Mouse (Mus musculus) hindbrain, embryonic 12.5 days (tissue): ENCODE data around the gene Pde10a. TPM values are rescaled to one million over a fixed set of nuclear protein-coding genes. Genes with fewer than 3 reads are reported as not detected.

Experiments used
- ATAC-seq: fragments of 200-750 bp; cut with Nextera tagmentation; 2 replicates; pipeline ENCODE4 v1.8.0; 2017; ENCODE audit warnings: moderate TSS enrichment; ENCODE audit not compliant: low FRiP score
- H3K27ac ChIP-seq: fragments of 300-500 bp; sonication (generic); 2 replicates; pipeline ENCODE4 v1.5.1; 2016; ENCODE audit warnings: mild to moderate bottlenecking
- H3K27me3 ChIP-seq: fragments of 300-500 bp; sonication (generic); 2 replicates; pipeline ENCODE4 v1.6.1; 2016; ENCODE audit warnings: mild to moderate bottlenecking
- H3K36me3 ChIP-seq: fragments of 300-500 bp; sonication (generic); 2 replicates; pipeline ENCODE4 v1.6.1; 2016; ENCODE audit warnings: mild to moderate bottlenecking
- H3K4me1 ChIP-seq: fragments of 300-500 bp; sonication (generic); 2 replicates; pipeline ENCODE4 v1.6.1; 2016
- H3K4me2 ChIP-seq: fragments of 300-500 bp; sonication (generic); replicated peaks from 2 replicates; pipeline ENCODE4 v1.6.1; 2016; ENCODE audit warnings: mild to moderate bottlenecking
- H3K4me3 ChIP-seq: fragments of 300-500 bp; sonication (generic); 2 replicates; pipeline ENCODE4 v1.5.1; 2016; ENCODE audit warnings: mild to moderate bottlenecking
- H3K9ac ChIP-seq: fragments of 300-500 bp; sonication (generic); 2 replicates; pipeline ENCODE4 v1.6.1; 2016; ENCODE audit warnings: mild to moderate bottlenecking, moderate library complexity
- H3K9me3 ChIP-seq: fragments of 300-500 bp; sonication (generic); replicated peaks from 2 replicates; pipeline ENCODE4 v1.6.1; 2016; ENCODE audit warnings: mild to moderate bottlenecking
- WGBS: fragments of 180-500 bp; shearing (Covaris S2); methylation state at CpG from one replicate; pipeline ENCODE4 v1.1.7; 2016; 5-methylcytosine and 5-hydroxymethylcytosine counted together
- polyA plus RNA-seq: library from polyadenylated mRNA; unstranded; fragments of >200 nt; fragmentation: Nextera tagmentation; extraction: Ambion mirVana; gene quantifications from 2 replicates; pipeline ENCODE4 v1.2.1, GENCODE M21; 2016

Gene Pde10a
- polyA plus RNA-seq, 1 experiment from 2014 or later = 13.9 TPM

DNA sequence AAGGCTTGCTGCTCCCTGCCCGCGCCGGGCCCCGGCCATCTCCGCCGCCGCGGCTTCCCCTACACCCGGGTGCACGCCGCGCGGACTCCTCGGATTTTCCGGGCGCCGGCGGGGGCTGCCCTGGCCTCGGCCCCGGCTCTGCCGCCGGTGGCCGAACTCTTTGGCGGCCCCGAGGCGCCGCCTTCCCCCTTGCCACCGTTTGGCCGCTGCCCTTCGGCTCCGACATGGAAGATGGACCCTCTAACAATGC, 276.6 kb downstream of the Pde10a start:
- H3K9ac ChIP-seq = peak overlapping the region; percentile 89
- peaks cover 41% of the 10 kb centered on the region for H3K27me3 ChIP-seq
- H3K4me2 ChIP-seq = peak overlapping the region; percentile 88
- 0% methylated on average over 30 of the region's 31 CpGs for WGBS
- peaks cover 22% of the 10 kb centered on the region for H3K4me1 ChIP-seq
- no peaks in the 10 kb centered on the region for H3K9me3 ChIP-seq
- H3K36me3 ChIP-seq = no peaks in the 10 kb centered on the region
- no peak for ATAC-seq
- H3K4me3 ChIP-seq = peak overlapping the region; percentile 76
- H3K27ac ChIP-seq = peak overlapping the region; percentile 94

DNA sequence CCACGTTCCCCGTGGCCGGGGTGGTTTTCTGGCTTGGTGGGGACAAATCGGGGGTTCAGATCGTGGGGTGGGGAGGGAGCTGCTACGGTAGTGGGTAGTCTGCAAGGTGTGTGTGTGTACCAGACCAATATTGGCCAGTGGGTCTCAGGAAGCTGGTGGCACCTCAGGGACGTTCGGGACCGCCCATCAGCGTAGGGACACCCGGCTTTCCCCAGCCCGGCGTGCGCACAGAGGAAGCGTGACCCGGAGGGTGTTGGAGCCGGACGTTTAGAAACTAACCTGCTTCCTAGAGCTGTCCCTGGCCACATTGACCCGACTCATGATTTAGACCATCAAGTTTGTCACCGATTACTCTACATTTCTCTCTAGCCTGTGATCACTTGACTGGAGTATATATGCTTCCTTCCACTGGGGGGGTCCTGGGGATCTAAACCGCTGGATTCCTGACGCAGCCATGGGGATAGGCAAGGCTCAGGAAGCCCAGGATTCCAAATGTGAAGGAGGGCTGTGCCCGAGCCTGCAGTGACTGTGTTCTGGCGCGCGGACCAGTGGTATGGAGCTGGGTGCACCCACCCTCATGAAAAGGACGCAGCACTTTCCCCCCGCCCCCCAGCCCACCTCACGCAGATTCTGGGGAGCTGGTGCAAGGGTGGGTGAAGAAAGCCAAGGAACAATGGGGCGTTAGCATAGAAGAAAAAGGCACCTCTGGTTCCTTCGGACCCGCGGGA, 277.2 kb downstream of the Pde10a start:
- Histone ChIP-seq H3K27ac (peak overlapping the region; percentile 94), H3K4me2 (peak overlapping the region; percentile 88), H3K27me3 (peaks cover 41% of the 10 kb centered on the region), H3K4me3 (peak overlapping the region; percentile 76), H3K9me3 (no peaks in the 10 kb centered on the region), H3K36me3 (no peaks in the 10 kb centered on the region), H3K4me1 (peaks cover 22% of the 10 kb centered on the region), H3K9ac (peak overlapping the region; percentile 89)
- WGBS = under 1% methylated on average over 33 of the region's 33 CpGs
- ATAC-seq = peak; percentile 44

DNA sequence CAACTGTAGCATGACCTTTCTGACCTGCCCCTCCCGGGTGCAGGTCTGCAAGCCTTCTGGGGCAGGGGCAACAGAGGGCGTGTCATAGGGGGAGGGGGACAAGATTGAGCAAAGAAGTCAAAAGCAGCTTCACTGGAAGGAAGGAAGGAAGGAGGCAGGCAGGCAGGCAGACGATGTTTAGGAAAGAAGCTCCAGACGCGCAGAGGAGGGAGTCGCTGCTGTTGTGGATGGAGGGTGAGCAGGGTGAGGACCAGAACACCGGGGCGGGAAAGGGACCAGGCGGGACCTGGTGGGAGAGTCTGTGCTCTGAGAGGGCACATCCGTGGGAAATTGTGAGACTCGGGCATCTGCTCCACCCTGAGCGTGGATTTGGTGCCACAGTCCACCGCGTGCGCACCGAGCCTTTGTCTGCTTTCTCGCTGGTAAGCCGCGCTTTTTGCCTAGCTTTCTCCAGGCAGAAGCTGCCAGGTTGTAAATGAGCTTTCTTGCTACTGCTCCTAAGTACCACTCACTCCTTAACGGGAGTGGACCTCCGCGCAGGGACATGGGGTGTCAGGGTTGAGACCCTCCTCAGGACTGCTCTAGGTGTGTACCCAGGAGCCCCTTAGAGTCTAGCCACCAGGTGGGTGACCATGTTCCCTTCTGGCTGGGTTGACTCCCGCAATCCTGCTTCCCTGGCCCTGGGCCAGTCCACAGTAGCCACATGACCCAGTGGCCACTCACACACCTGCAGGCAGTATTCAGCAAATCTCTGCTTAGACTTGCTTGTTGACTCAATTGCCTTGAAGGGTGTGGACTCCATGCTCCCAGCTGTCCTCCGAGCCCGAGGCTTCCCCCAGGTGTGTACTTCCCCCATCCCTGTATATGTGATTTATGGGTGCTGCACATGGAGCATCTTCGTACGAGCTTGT, 278.0 kb downstream of the Pde10a start:
- peak overlapping the region; percentile 76 for H3K4me3 ChIP-seq
- H3K4me2 ChIP-seq = peak overlapping the region; percentile 88
- 8% methylated on average over 27 of the region's 27 CpGs for WGBS
- peak overlapping the region; percentile 94 for H3K27ac ChIP-seq
- no peaks in the 10 kb centered on the region for H3K9me3 ChIP-seq
- peaks cover 35% of the 10 kb centered on the region for H3K27me3 ChIP-seq
- ATAC-seq = no peak
- peaks cover 22% of the 10 kb centered on the region for H3K4me1 ChIP-seq
- peak overlapping the region; percentile 89 for H3K9ac ChIP-seq
- H3K36me3 ChIP-seq = no peaks in the 10 kb centered on the region

DNA sequence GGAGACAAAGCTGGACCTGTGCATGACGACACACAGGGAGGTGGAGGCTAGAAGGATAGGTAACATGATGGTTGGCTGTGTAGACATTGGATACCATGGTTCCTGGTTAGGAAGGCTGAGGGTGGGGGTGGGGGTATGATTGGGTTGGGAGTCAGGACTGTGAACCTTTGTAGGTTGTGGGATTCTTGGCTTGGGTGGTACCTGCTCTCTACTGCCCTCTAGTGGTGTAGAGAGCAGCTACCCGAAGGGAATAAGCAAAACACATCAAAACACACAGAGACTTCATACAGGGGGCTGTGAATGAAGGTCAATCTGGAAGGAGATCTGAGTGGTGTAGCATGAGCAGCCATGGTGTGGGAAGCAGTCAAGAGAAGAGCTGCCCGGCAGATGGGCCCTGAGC, 282.2 kb downstream of the Pde10a start:
- Histone ChIP-seq H3K9me3 (no peaks in the 10 kb centered on the region), H3K9ac (no peak overlapping the region), H3K27ac (no peak overlapping the region), H3K27me3 (peaks cover 10% of the 10 kb centered on the region), H3K4me1 (peaks cover 23% of the 10 kb centered on the region), H3K36me3 (no peaks in the 10 kb centered on the region), H3K4me3 (no peak overlapping the region), H3K4me2 (no peak overlapping the region)
- 37% methylated on average over 3 of the region's 3 CpGs for WGBS
- ATAC-seq = no peak

DNA sequence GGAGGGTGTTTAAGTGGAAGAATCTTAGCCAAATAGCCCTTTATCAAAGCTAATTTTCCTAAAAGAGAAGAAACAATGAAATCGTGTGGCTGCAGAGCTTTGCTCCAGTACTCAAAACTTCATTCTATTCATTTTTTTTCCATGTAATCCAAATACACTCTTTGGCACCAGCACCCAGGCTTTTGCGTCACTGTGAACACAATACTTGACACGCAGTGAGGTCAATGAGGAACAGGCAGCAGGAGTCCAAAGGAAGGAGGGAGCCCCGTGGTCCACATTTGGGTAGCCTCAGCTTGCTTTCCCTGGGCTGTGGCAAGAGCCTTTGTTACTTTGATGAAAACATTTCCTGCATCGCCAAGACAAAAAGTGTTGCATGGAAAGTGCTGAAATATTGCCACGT, 284.6 kb downstream of the Pde10a start:
- Histone ChIP-seq H3K27me3 (peaks cover 10% of the 10 kb centered on the region), H3K36me3 (no peaks in the 10 kb centered on the region), H3K4me1 (peaks cover 21% of the 10 kb centered on the region), H3K27ac (no peak overlapping the region), H3K4me2 (no peak overlapping the region), H3K9ac (no peak overlapping the region), H3K4me3 (no peak overlapping the region), H3K9me3 (no peaks in the 10 kb centered on the region)
- WGBS = 61% methylated on average over 6 of the region's 6 CpGs
- no peak for ATAC-seq

DNA sequence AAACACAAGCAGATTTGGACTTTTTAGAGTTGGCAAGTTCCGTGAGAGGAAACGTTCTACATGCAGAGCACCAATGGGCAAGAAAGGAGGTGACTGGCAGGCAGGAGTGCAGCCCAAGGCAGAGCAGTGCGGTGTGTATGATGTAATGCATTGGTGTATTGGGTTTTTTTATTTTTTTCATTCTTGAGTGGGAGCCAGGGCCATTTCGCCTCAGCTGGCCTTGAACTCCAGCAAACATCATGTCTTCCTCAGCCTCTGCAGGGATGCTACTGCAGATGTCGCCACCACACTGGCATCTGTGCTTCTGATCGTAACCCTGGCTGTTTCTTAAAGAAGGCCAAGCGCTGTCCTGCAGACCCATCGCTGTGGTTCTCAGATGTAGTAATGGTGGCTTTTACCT, 285.0 kb downstream of the Pde10a start:
- 88% methylated on average over 8 of the region's 8 CpGs for WGBS
- H3K36me3 ChIP-seq = no peaks in the 10 kb centered on the region
- ATAC-seq = no peak
- H3K27me3 ChIP-seq = peaks cover 10% of the 10 kb centered on the region
- H3K9ac ChIP-seq = no peak overlapping the region
- H3K4me1 ChIP-seq = peaks cover 17% of the 10 kb centered on the region
- no peak overlapping the region for H3K4me2 ChIP-seq
- no peak overlapping the region for H3K27ac ChIP-seq
- no peaks in the 10 kb centered on the region for H3K9me3 ChIP-seq
- no peak overlapping the region for H3K4me3 ChIP-seq

DNA sequence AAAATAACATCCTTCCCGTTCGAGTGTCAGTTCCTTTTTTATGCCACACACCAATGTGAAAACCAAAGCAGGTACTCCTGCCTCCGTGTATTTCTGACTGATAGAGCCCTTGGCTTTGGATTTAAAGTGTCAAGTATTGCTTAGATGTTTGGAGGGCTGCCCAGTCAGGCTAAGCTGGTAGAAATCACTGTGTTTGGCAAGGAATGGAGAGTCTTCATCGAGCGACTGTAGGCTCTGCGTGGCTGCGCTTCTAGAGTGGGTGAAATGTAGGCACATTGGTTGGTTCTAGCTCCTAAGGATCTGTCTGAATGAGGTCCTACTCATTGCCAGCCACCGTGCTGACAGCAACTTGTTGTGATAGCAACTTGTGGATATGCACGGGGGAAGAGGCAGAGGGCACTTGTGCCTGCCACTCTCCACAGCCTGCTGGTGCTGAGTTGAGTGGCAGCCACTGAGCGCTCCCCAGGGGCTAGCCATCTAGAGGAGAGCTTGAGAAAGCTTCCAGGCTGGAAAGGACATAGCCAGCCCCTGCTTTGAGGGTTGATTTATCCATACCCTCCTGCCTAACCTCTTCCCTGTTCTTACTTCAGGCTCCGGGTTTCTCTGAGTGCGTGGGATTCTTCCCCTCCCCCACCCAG, 287.2 kb downstream of the Pde10a start:
- 52% methylated on average over 12 of the region's 12 CpGs for WGBS
- Histone ChIP-seq H3K27me3 (no peaks in the 10 kb centered on the region; the same call in 1 of the 2 replicates), H3K4me2 (no peak overlapping the region), H3K9ac (no peak overlapping the region), H3K4me1 (peaks cover 15% of the 10 kb centered on the region), H3K4me3 (no peak overlapping the region), H3K27ac (no peak overlapping the region), H3K36me3 (no peaks in the 10 kb centered on the region), H3K9me3 (no peaks in the 10 kb centered on the region)
- no peak for ATAC-seq

DNA sequence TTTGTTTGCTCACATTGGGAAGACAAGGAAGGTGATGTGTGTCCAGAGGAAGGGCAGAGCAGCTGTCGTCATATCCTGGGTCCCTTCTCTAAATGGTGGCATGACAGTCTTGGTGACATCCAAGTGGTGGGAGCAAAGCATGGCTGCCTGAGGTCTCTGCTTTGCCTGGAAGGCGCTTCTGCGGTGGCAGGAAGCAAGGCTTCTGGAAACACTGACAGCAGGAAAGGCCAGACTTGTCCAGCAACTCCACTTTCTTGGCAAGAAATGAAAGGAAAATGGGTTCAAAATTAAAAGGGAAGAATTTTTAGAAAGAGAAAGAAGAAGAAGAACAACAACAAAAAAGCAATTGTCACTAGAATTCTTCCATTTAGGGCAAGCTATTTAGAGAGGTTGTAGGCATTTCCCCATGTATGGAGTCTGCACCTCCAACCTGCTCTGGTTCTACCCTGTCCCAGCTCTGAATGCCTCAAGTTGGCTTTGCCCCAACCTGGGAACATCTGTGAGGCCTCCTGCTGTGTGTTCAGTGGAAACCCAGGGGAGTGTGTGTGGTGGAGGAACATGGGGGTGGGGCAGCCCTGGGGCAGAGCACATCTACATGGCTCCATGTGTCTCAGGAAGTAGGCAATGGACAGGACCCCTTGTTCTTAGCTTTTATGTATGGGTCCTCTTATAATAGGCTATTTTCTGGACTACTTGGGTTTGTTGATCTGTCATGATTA, 288.8 kb downstream of the Pde10a start:
- Histone ChIP-seq H3K9me3 (no peaks in the 10 kb centered on the region), H3K27me3 (no peaks in the 10 kb centered on the region), H3K9ac (no peak overlapping the region), H3K36me3 (no peaks in the 10 kb centered on the region), H3K4me3 (no peak overlapping the region), H3K4me1 (peaks cover 13% of the 10 kb centered on the region), H3K4me2 (no peak overlapping the region), H3K27ac (no peak overlapping the region)
- 95% methylated on average over 3 of the region's 3 CpGs for WGBS
- no peak for ATAC-seq

DNA sequence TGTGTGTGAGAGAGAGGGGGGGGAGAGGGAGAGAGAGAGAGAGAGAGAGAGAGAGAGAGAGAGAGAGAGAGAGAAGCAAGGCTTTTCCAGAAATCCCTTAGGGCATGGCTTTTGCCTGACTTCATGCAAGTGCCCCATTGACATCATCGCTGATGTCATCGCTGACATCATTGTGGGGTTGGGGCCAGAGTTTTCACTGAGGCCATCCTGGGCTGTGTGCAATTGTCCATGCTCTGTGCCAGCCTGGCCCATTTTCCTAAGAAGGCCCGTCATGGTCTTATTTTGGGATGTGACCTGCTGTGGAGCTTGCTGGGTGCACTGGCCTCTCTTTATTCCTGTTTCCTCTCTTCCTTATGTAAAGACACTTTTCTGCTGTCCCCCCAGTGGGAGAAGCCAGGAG, 290.2 kb downstream of the Pde10a start:
- Histone ChIP-seq H3K4me3 (no peak overlapping the region), H3K27ac (no peak overlapping the region), H3K27me3 (no peaks in the 10 kb centered on the region), H3K4me1 (peaks cover 11% of the 10 kb centered on the region), H3K9ac (no peak overlapping the region), H3K36me3 (no peaks in the 10 kb centered on the region), H3K4me2 (no peak overlapping the region), H3K9me3 (no peaks in the 10 kb centered on the region)
- WGBS = 89% methylated on average over 3 of the region's 3 CpGs
- no peak for ATAC-seq

DNA sequence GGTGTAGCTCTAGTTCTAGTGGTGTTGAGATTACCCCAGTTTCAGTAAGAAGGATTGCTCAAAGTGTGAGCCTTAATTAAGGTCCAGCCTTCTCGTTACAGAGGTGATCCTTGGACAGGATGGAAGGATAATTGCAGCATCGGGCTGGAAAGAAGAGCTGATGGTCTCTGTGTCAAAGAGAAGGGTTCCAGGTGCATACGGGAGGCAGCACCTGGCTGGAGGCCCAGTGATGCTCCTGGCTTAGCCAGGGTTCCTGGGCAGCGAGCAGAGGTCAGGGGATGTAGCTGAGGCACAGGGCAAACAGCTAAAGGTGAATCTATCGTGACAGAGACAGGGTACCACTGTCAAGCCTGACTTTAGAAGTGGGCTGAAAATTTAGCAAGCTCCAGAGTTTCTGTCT, 290.7 kb downstream of the Pde10a start:
- Histone ChIP-seq H3K27me3 (no peaks in the 10 kb centered on the region), H3K9me3 (no peaks in the 10 kb centered on the region), H3K4me1 (peaks cover 11% of the 10 kb centered on the region), H3K36me3 (no peaks in the 10 kb centered on the region), H3K27ac (no peak overlapping the region), H3K4me3 (no peak overlapping the region), H3K9ac (no peak overlapping the region), H3K4me2 (no peak overlapping the region)
- 83% methylated on average over 5 of the region's 5 CpGs for WGBS
- ATAC-seq = no peak

DNA sequence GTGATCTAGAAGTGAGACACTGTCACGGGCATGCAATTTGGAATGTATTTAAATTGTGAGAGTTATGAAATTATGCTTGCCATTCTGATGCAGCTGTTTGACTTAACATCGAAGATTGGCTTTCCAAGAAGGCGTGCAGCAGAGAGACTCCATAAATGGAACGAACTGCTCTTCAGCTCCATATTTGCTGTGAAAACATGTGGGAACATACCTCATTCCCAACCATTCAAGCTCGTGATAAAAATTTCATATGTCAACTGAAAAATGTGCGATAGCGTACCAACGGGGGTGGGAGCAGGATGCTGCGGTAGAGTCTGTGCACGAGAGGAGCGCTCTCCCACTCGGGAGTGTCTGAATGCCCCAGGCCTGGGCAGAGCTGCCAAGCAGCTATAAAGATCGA, 293.5 kb downstream of the Pde10a start:
- Histone ChIP-seq H3K9ac (no peak overlapping the region), H3K27ac (no peak overlapping the region), H3K4me2 (no peak overlapping the region), H3K27me3 (no peaks in the 10 kb centered on the region), H3K4me3 (no peak overlapping the region), H3K36me3 (no peaks in the 10 kb centered on the region), H3K4me1 (0 out of 2 replicates have a peak, but pooled peaks cover 2% of the 10 kb centered on the region), H3K9me3 (no peaks in the 10 kb centered on the region)
- ATAC-seq = no peak
- 89% methylated on average over 13 of the region's 13 CpGs for WGBS

DNA sequence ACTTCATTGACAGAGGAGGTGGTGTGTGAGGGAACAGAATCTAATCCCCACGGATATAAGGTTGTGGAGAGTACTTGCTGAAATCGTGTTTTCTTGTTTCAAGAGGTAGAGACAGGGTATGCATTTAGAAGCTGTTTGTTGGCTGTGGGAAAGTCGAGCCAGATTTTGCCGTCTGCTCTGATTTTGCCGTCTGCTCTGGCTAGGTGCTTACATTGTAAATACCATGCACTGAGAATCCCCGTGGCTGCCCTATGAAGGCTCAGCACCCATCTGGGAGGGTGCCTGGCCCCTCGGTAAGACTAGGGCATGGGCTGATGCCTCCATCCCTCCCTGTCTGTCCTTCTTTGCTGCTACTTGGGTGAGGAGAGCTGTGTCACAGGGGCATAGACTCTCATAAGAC, 298.4 kb downstream of the Pde10a start:
- Histone ChIP-seq H3K9me3 (no peaks in the 10 kb centered on the region), H3K27ac (no peak overlapping the region), H3K4me3 (no peak overlapping the region), H3K4me2 (no peak overlapping the region), H3K9ac (no peak overlapping the region), H3K36me3 (no peaks in the 10 kb centered on the region), H3K4me1 (no peaks in the 10 kb centered on the region), H3K27me3 (no peaks in the 10 kb centered on the region)
- WGBS = 80% methylated on average over 7 of the region's 7 CpGs
- ATAC-seq = no peak
